Mouse (Mus musculus) bone marrow, adult 2 months (tissue): ENCODE data around the gene Ppp1r14d. TPM values are rescaled to one million over a fixed set of nuclear protein-coding genes. Genes with fewer than 3 reads are reported as not detected.

Experiments
- H3K27ac ChIP-seq: fragments of 200-500 bp; 2 replicates; pipeline ENCODE4 v1.5.1; 2012; ENCODE audit warnings: low read depth, mild to moderate bottlenecking, control low read depth, inconsistent platforms, low read length; ENCODE audit not compliant: control insufficient read depth, poor library complexity, insufficient read depth
- H3K4me1 ChIP-seq: fragments of 200-500 bp; 2 replicates; pipeline ENCODE4 v1.6.1; 2011; ENCODE audit warnings: low read length; ENCODE audit not compliant: control insufficient read depth, insufficient read depth
- H3K4me3 ChIP-seq: fragments of 200-500 bp; replicated peaks from 2 replicates; pipeline ENCODE3; 2011; ENCODE audit warnings: mild to moderate bottlenecking, low read depth, low read length, control low read depth; ENCODE audit not compliant: control insufficient read depth
- CTCF ChIP-seq: fragments of 200-500 bp; IDR thresholded peaks from 2 replicates; pipeline ENCODE4 v1.5.1; 2011; ENCODE audit warnings: low read length, control low read depth; ENCODE audit not compliant: control insufficient read depth, insufficient read depth
- POLR2A ChIP-seq: fragments of 200-500 bp; IDR thresholded peaks from 2 replicates; pipeline ENCODE4 v1.6.1; 2011; ENCODE audit warnings: low read depth, mild to moderate bottlenecking, control low read depth, low read length, borderline replicate concordance; ENCODE audit not compliant: control insufficient read depth
- WGBS: fragments of 180-500 bp; shearing (Covaris S2); methylation state at CpG from one replicate; pipeline ENCODE4 v1.1.7; 2018; 5-methylcytosine and 5-hydroxymethylcytosine counted together
- polyA plus RNA-seq: library from polyadenylated mRNA; stranded (reverse); fragments of >200 nt; gene quantifications from 2 replicates; pipeline ENCODE4 v1.2.4, GENCODE M21; 2011; ENCODE audit warnings: low replicate concordance; ENCODE audit not compliant: missing spikeins, insufficient read depth, insufficient read length

Ppp1r14d gene
- polyA plus RNA-seq, result not detected in 2 replicates

DNA sequence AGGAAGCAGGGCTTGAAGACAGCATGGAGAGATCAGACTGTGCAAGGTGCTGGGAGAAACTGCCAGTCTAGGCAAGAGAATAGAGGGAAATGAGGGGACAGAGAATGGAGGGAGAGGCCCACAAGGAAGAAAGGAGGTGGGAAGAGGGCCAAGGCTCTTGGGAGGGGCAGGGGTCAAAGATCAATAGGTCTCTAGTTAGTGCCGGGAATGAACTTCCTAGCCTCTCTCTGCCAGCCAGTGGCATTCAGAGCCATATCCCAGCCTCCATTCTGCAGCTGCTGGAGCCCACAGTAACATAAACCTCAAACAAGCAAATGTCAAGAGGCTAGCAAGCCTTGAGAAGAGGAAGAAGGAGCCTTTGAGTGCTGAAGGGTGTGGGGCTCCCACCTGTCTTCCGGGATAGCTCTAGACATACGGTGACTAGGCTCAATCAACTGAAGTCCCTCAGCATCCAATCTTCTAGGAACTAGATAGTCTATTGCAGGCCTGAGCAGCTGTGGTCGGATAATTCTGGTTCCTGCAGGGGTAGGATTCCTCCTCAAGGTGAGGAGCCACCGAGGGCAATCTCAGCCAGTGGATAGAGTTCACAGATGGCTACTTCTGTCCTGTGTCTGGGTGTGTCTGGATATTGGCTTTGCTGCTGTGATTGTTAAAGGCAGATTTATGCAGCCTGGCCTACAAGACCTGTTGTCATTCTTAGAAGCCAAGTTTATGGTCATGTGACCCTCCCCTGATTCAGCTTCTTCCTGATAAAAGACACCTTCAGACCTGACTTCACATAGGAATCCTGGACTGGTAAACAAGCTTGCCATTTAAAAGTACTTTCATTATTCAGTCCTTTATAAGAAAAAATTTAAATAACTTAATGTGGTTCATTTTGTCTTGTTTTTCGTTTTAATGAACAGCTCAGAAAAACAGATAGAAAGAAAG is at the start of gene Ppp1r14d:
Gene Ppp1r14d (minus strand): TSS at position 132 of the 930 bp plus-strand sequence.
- Histone ChIP-seq H3K4me3 (no peak within 1 kb of the TSS), H3K4me1 (no peaks in the 10 kb centered on the region), H3K27ac (no peak within 1 kb of the TSS)
- 62% methylated on average over 6 of the region's 6 CpGs for WGBS
- TF ChIP-seq CTCF (no peak), POLR2A (no peak)

- no peak overlapping the region for H3K27ac ChIP-seq
- 87% methylated on average over 23 of the region's 23 CpGs for WGBS
These were observed 48.1 kb upstream of the Ppp1r14d start for GRCm38 (mm10) chr2:119277810-119278209.

GRCm38 (mm10) chr2:119276926-119277325 is 47.2 kb upstream of the Ppp1r14d start:
- WGBS, result 72% methylated on average over 7 of the region's 7 CpGs
- H3K27ac ChIP-seq, result no peak overlapping the region
- TF ChIP-seq CTCF (no peak), POLR2A (no peak)
- H3K4me1 ChIP-seq, result no peaks in the 10 kb centered on the region
- no peak overlapping the region for H3K4me3 ChIP-seq

More at GRCm38 (mm10) chr2:119277810-119278209, 48.1 kb upstream of the Ppp1r14d start:
- no peak overlapping the region for H3K4me3 ChIP-seq
- no peaks in the 10 kb centered on the region; the same call in 1 of the 2 replicates for H3K4me1 ChIP-seq
- TF ChIP-seq POLR2A, result no peak
- TF ChIP-seq CTCF, result no peak

- H3K4me3 ChIP-seq, result no peak overlapping the region
- no peaks in the 10 kb centered on the region for H3K4me1 ChIP-seq
- WGBS, result 78% methylated on average over 1 of the region's 1 CpGs
- H3K27ac ChIP-seq, result no peak overlapping the region
- no peak for TF ChIP-seq POLR2A
- no peak for TF ChIP-seq CTCF
These were observed 44.4 kb upstream of the Ppp1r14d start for GRCm38 (mm10) chr2:119274126-119274525.

DNA sequence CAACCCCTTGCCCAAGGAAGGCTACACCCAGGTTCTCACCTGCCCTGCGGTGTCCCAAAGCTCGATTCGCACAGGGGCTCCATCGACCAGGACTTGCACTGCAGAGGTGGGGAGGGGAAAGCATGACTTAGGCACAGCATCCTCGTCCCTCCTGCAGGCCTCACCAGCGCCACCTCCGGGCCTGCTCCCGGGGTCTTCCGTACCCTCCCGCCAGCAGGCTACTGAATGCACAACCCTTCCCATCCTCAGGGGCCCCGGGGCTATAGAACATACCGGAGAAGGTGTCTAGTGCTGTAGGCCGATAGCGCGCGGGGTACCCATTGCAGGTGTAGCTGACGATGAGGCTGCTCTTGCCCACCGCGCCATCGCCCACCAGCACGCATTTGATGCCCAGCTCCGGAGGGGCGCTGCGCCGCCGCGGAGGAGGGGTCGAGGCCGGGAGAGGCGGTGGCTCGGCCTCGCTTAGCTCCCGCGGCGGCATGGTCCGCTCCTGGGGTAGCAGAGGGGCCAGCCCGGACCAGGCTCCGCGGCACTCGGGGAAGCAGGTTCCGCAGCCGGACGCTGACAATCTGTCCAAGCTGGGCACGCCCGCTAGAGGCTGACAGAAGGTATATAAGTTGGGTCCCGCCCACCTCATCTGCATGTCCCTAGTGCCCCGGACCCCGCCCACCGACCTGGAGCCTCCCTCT is 41.1 kb upstream of the Ppp1r14d start, which contains the start of gene Rhov:
Gene Rhov (minus strand): TSS at position 630 of the 689 bp plus-strand sequence.
- H3K27ac ChIP-seq, result peak within 1 kb of the TSS; percentile 56; the same call in 1 of the 2 replicates
- peak within 1 kb of the TSS; percentile 60 for H3K4me3 ChIP-seq
- 3% methylated on average over 49 of the region's 49 CpGs for WGBS
- H3K4me1 ChIP-seq, result no peaks in the 10 kb centered on the region
- TF ChIP-seq CTCF, result peak; percentile 21; the same call in 1 of the 2 replicates
- peak; percentile 22; the same call in 1 of the 2 replicates for TF ChIP-seq POLR2A

- TF ChIP-seq POLR2A (no peak), CTCF (no peak)
- Histone ChIP-seq H3K4me3 (peak overlapping the region; percentile 60), H3K4me1 (no peaks in the 10 kb centered on the region), H3K27ac (no peak overlapping the region)
- 86% methylated on average over 9 of the region's 9 CpGs for WGBS
These were observed 40.6 kb upstream of the Ppp1r14d start for GRCm38 (mm10) chr2:119270286-119270642.

DNA sequence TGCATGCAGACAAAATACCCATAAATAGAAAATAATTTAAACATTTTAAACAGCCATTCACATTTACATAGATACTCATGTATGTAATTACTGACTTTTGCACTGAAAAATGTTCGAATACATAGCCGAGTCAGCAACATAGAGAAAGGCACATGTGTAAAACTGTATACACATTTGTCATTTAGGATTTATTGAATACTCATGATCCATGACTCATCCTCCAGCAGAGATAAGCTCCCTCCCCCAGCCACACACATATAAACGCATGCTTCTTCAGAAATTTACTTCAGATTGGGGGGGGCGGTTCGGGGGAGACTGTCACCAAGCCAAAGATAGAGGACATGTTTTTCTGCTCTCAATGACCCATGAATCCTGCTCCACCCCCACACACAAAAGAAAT is 34.1 kb upstream of the Ppp1r14d start:
- TF ChIP-seq POLR2A, result no peak
- TF ChIP-seq CTCF, result no peak
- Histone ChIP-seq H3K4me3 (no peak overlapping the region), H3K27ac (no peak overlapping the region), H3K4me1 (no peaks in the 10 kb centered on the region; the same call in 1 of the 2 replicates)
- WGBS, result 59% methylated on average over 5 of the region's 5 CpGs

- peak overlapping the region; percentile 63 for H3K27ac ChIP-seq
- no peak for TF ChIP-seq POLR2A
- TF ChIP-seq CTCF, result no peak
- H3K4me3 ChIP-seq, result peak overlapping the region; percentile 59
- no peaks in the 10 kb centered on the region; the same call in 1 of the 2 replicates for H3K4me1 ChIP-seq
- 3% methylated on average over 8 of the region's 8 CpGs for WGBS
These were observed 33.3 kb upstream of the Ppp1r14d start for GRCm38 (mm10) chr2:119262978-119263377.

GRCm38 (mm10) chr2:119261326-119261725 is 31.6 kb upstream of the Ppp1r14d start:
- Histone ChIP-seq H3K4me1 (no peaks in the 10 kb centered on the region; the same call in 1 of the 2 replicates), H3K27ac (no peak overlapping the region), H3K4me3 (no peak overlapping the region)
- TF ChIP-seq POLR2A (no peak), CTCF (no peak)
- 83% methylated on average over 2 of the region's 2 CpGs for WGBS
